Mouse (Mus musculus) hindbrain, embryonic 14.5 days (tissue): ENCODE measurements at regions not wholly inside any gene's neighbourhood (a gene's known extent, or its start where the extent isn't known, plus 50 kb on each side); places are given as distances from the start of the nearest gene placed in this dataset.

Experiments used
- ATAC-seq: fragments of 200-750 bp; cut with Nextera tagmentation; 2 replicates; pipeline ENCODE4 v1.8.0; 2017; ENCODE audit warnings: moderate number of reproducible peaks, mild to moderate bottlenecking, moderate TSS enrichment, moderate library complexity; ENCODE audit not compliant: low FRiP score
- DNase-seq: peaks from one replicate; pipeline ENCODE4 v3.0.0-alpha.2; 2015; ENCODE audit warnings: low spot score
- H3K27ac ChIP-seq: fragments of 300-500 bp; sonication (generic); 2 replicates; pipeline ENCODE4 v1.5.1; 2014; ENCODE audit warnings: mild to moderate bottlenecking, moderate library complexity
- H3K27me3 ChIP-seq: fragments of 300-500 bp; sonication (generic); 2 replicates; pipeline ENCODE4 v1.6.1; 2014; ENCODE audit warnings: mild to moderate bottlenecking, low read length, mixed read lengths; ENCODE audit not compliant: control insufficient read depth, insufficient read depth
- H3K36me3 ChIP-seq: fragments of 300-500 bp; sonication (generic); replicated peaks from 2 replicates; pipeline ENCODE4 v1.6.1; 2014; ENCODE audit not compliant: control insufficient read depth, insufficient read depth
- H3K4me1 ChIP-seq: fragments of 300-500 bp; sonication (generic); replicated peaks from 2 replicates; pipeline ENCODE4 v1.6.1; 2014; ENCODE audit warnings: antibody characterized with exemption, low read length, mixed read lengths; ENCODE audit not compliant: control insufficient read depth, insufficient read depth
- H3K4me2 ChIP-seq: fragments of 300-500 bp; sonication (generic); replicated peaks from 2 replicates; pipeline ENCODE4 v1.6.1; 2014; ENCODE audit warnings: mild to moderate bottlenecking, moderate library complexity
- H3K4me3 ChIP-seq: fragments of 300-500 bp; sonication (generic); replicated peaks from 2 replicates; pipeline ENCODE4 v1.5.1; 2014; ENCODE audit warnings: mild to moderate bottlenecking, low read length
- H3K9ac ChIP-seq: fragments of 300-500 bp; sonication (generic); 2 replicates; pipeline ENCODE4 v1.6.1; 2014
- H3K9me3 ChIP-seq: fragments of 300-500 bp; sonication (generic); 2 replicates; pipeline ENCODE4 v1.6.1; 2016; ENCODE audit warnings: low read length; ENCODE audit not compliant: control insufficient read depth
- whole genome bisulfite sequencing: fragments of 180-500 bp; shearing (Covaris S2); extraction: QIAGEN DNeasy Blood & Tissue Kit; methylation state at CpG from one replicate; pipeline ENCODE4 v1.1.7; 2014; 5-methylcytosine and 5-hydroxymethylcytosine counted together

GRCm38 (mm10) chr11:114611690-114612089 lies 56.6 kb upstream of the Rpl38 start:
- ATAC-seq (no peak), DNase-seq (no peak)
- Histone ChIP-seq H3K4me2 (no peak overlapping the region), H3K27ac (no peak overlapping the region), H3K4me1 (no peaks in the 10 kb centered on the region), H3K9ac (no peak overlapping the region), H3K9me3 (0 out of 2 replicates have a peak, but pooled peaks cover 4% of the 10 kb centered on the region), H3K27me3 (no peaks in the 10 kb centered on the region), H3K4me3 (no peak overlapping the region), H3K36me3 (no peaks in the 10 kb centered on the region)
- WGBS, result 80% methylated on average over 8 of the region's 8 CpGs

- H3K4me2 ChIP-seq, result no peak overlapping the region
- ATAC-seq (no peak), DNase-seq (no peak)
- 94% methylated on average over 9 of the region's 9 CpGs for WGBS
- no peaks in the 10 kb centered on the region for H3K27me3 ChIP-seq
- no peaks in the 10 kb centered on the region for H3K36me3 ChIP-seq
- H3K9ac ChIP-seq, result no peak overlapping the region
- 0 out of 2 replicates have a peak, but pooled peaks cover 4% of the 10 kb centered on the region for H3K9me3 ChIP-seq
- H3K27ac ChIP-seq, result no peak overlapping the region
- no peaks in the 10 kb centered on the region for H3K4me1 ChIP-seq
- H3K4me3 ChIP-seq, result no peak overlapping the region
Measured at GRCm38 (mm10) chr11:114608009-114608408, 60.3 kb upstream of the Rpl38 start.

- no peak for DNase-seq
- H3K36me3 ChIP-seq, result no peaks in the 10 kb centered on the region
- H3K27me3 ChIP-seq, result no peaks in the 10 kb centered on the region
- WGBS, result 81% methylated on average over 6 of the region's 6 CpGs
- no peak for ATAC-seq
- H3K9ac ChIP-seq, result no peak overlapping the region
- no peaks in the 10 kb centered on the region for H3K9me3 ChIP-seq
- H3K4me2 ChIP-seq, result no peak overlapping the region
- no peak overlapping the region for H3K4me3 ChIP-seq
- H3K27ac ChIP-seq, result no peak overlapping the region
- H3K4me1 ChIP-seq, result no peaks in the 10 kb centered on the region
Measured at GRCm38 (mm10) chr11:114603108-114603507, 65.2 kb upstream of the Rpl38 start.

- H3K27me3 ChIP-seq, result no peaks in the 10 kb centered on the region
- 0 out of 2 replicates have a peak overlapping the region, but pooled peaks have one; percentile 19 for H3K4me2 ChIP-seq
- 7% methylated on average over 2 of the region's 2 CpGs for WGBS
- H3K27ac ChIP-seq, result peak overlapping the region; percentile 62
- H3K36me3 ChIP-seq, result no peaks in the 10 kb centered on the region
- ATAC-seq (peak; percentile 46; the same call in 1 of the 2 replicates), DNase-seq (peak; percentile 50)
- H3K4me1 ChIP-seq, result peaks cover 10% of the 10 kb centered on the region
- H3K9me3 ChIP-seq, result no peaks in the 10 kb centered on the region
- H3K4me3 ChIP-seq, result no peak overlapping the region
- H3K9ac ChIP-seq, result no peak overlapping the region
Measured at GRCm38 (mm10) chr11:114597225-114597624, 71.1 kb upstream of the Rpl38 start.

GRCm38 (mm10) chr11:114592961-114593360 lies 75.4 kb upstream of the Rpl38 start:
- H3K4me1 ChIP-seq, result peaks cover 10% of the 10 kb centered on the region
- H3K9ac ChIP-seq, result no peak overlapping the region
- no peaks in the 10 kb centered on the region for H3K27me3 ChIP-seq
- H3K9me3 ChIP-seq, result no peaks in the 10 kb centered on the region
- DNase-seq (no peak), ATAC-seq (no peak)
- no peak overlapping the region for H3K4me3 ChIP-seq
- no peaks in the 10 kb centered on the region for H3K36me3 ChIP-seq
- no peak overlapping the region for H3K4me2 ChIP-seq
- 64% methylated on average over 9 of the region's 9 CpGs for WGBS
- H3K27ac ChIP-seq, result peak overlapping the region; percentile 4; the same call in 1 of the 2 replicates

GRCm38 (mm10) chr11:114588554-114588953 lies 79.8 kb upstream of the Rpl38 start:
- no peak for DNase-seq
- no peak overlapping the region for H3K4me3 ChIP-seq
- no peaks in the 10 kb centered on the region for H3K27me3 ChIP-seq
- H3K9ac ChIP-seq, result no peak overlapping the region
- H3K9me3 ChIP-seq, result peaks cover 6% of the 10 kb centered on the region; the same call in 1 of the 2 replicates
- H3K36me3 ChIP-seq, result no peaks in the 10 kb centered on the region
- no peak overlapping the region for H3K4me2 ChIP-seq
- 66% methylated on average over 9 of the region's 9 CpGs for WGBS
- no peaks in the 10 kb centered on the region for H3K4me1 ChIP-seq
- H3K27ac ChIP-seq, result no peak overlapping the region
- ATAC-seq, result no peak

GRCm38 (mm10) chr11:114587986-114588385 lies 80.3 kb upstream of the Rpl38 start:
- no peak for ATAC-seq
- 89% methylated on average over 4 of the region's 4 CpGs for WGBS

GRCm38 (mm10) chr11:114586400-114586799 lies 81.9 kb upstream of the Rpl38 start:
- Histone ChIP-seq H3K4me3 (no peak overlapping the region), H3K27ac (no peak overlapping the region), H3K27me3 (no peaks in the 10 kb centered on the region), H3K36me3 (no peaks in the 10 kb centered on the region), H3K4me1 (no peaks in the 10 kb centered on the region), H3K4me2 (no peak overlapping the region), H3K9ac (no peak overlapping the region), H3K9me3 (peaks cover 10% of the 10 kb centered on the region; the same call in 1 of the 2 replicates)
- WGBS, result 92% methylated on average over 12 of the region's 12 CpGs
- ATAC-seq (no peak), DNase-seq (no peak)

More at GRCm38 (mm10) chr11:114587986-114588385, 80.3 kb upstream of the Rpl38 start:
- H3K9me3 ChIP-seq, result peaks cover 6% of the 10 kb centered on the region; the same call in 1 of the 2 replicates
- DNase-seq, result no peak
- no peak overlapping the region for H3K27ac ChIP-seq
- no peaks in the 10 kb centered on the region for H3K27me3 ChIP-seq
- no peak overlapping the region for H3K4me2 ChIP-seq
- no peaks in the 10 kb centered on the region for H3K36me3 ChIP-seq
- H3K4me1 ChIP-seq, result no peaks in the 10 kb centered on the region
- H3K4me3 ChIP-seq, result no peak overlapping the region
- H3K9ac ChIP-seq, result no peak overlapping the region

GRCm38 (mm10) chr11:114584804-114585203 lies 83.5 kb upstream of the Rpl38 start:
- Histone ChIP-seq H3K36me3 (no peaks in the 10 kb centered on the region), H3K9me3 (peaks cover 10% of the 10 kb centered on the region; the same call in 1 of the 2 replicates), H3K27me3 (no peaks in the 10 kb centered on the region), H3K4me3 (no peak overlapping the region), H3K27ac (no peak overlapping the region), H3K4me1 (no peaks in the 10 kb centered on the region), H3K4me2 (no peak overlapping the region), H3K9ac (no peak overlapping the region)
- ATAC-seq, result no peak
- DNase-seq, result no peak
- WGBS, result 80% methylated on average over 6 of the region's 6 CpGs

GRCm38 (mm10) chr11:114584146-114584545 lies 84.2 kb upstream of the Rpl38 start:
- H3K27ac ChIP-seq, result no peak overlapping the region
- H3K4me1 ChIP-seq, result no peaks in the 10 kb centered on the region
- 78% methylated on average over 5 of the region's 5 CpGs for WGBS
- DNase-seq (no peak), ATAC-seq (no peak)
- no peak overlapping the region for H3K9ac ChIP-seq
- H3K27me3 ChIP-seq, result no peaks in the 10 kb centered on the region
- no peaks in the 10 kb centered on the region for H3K36me3 ChIP-seq
- H3K9me3 ChIP-seq, result peaks cover 10% of the 10 kb centered on the region; the same call in 1 of the 2 replicates
- H3K4me2 ChIP-seq, result no peak overlapping the region
- H3K4me3 ChIP-seq, result no peak overlapping the region
